Mouse (Mus musculus) limb, embryonic 14.5 days (tissue): Measurements from ENCODE around the gene Cox5a. TPM values are rescaled to one million over a fixed set of nuclear protein-coding genes. Genes with fewer than 3 reads are reported as not detected.

Experiments
- ATAC-seq: fragments of 200-750 bp; cut with Nextera tagmentation; 2 replicates; pipeline ENCODE4 v1.8.0; 2017; ENCODE audit warnings: low read depth, moderate number of reproducible peaks, moderate TSS enrichment; ENCODE audit not compliant: low FRiP score
- DNase-seq: peaks from one replicate; pipeline ENCODE4 v3.0.0-alpha.2; 2015; ENCODE audit warnings: low spot score
- H3K27ac ChIP-seq: fragments of 300-500 bp; sonication (generic); replicated peaks from 2 replicates; pipeline ENCODE4 v1.5.1; 2014; ENCODE audit warnings: low read depth, mild to moderate bottlenecking, low read length, moderate library complexity, mixed read lengths
- H3K27me3 ChIP-seq: fragments of 300-500 bp; sonication (generic); 2 replicates; pipeline ENCODE4 v1.6.1; 2014; ENCODE audit warnings: low read length, mixed read lengths; ENCODE audit not compliant: control insufficient read depth, insufficient read depth
- H3K36me3 ChIP-seq: fragments of 300-500 bp; sonication (generic); 2 replicates; pipeline ENCODE4 v1.6.1; 2014; ENCODE audit warnings: mild to moderate bottlenecking, low read length, moderate library complexity, mixed read lengths; ENCODE audit not compliant: control insufficient read depth, insufficient read depth
- H3K4me1 ChIP-seq: fragments of 300-500 bp; sonication (generic); 2 replicates; pipeline ENCODE4 v1.6.1; 2014; ENCODE audit warnings: antibody characterized with exemption, low read length, mixed read lengths; ENCODE audit not compliant: control insufficient read depth, insufficient read depth
- H3K4me2 ChIP-seq: fragments of 300-500 bp; sonication (generic); replicated peaks from 2 replicates; pipeline ENCODE4 v1.6.1; 2014; ENCODE audit warnings: low read depth, mild to moderate bottlenecking, low read length, moderate library complexity; ENCODE audit not compliant: severe bottlenecking
- H3K4me3 ChIP-seq: fragments of 300-500 bp; sonication (generic); replicated peaks from 2 replicates; pipeline ENCODE4 v1.5.1; 2014; ENCODE audit warnings: low read length
- H3K9ac ChIP-seq: fragments of 300-500 bp; sonication (generic); 2 replicates; pipeline ENCODE4 v1.6.1; 2014; ENCODE audit warnings: mild to moderate bottlenecking, low read depth, low read length, moderate library complexity; ENCODE audit not compliant: severe bottlenecking
- H3K9me3 ChIP-seq: fragments of 300-500 bp; sonication (generic); 2 replicates; pipeline ENCODE4 v1.6.1; 2016; ENCODE audit warnings: low read length; ENCODE audit not compliant: control insufficient read depth
- POLR2A ChIP-seq: fragments of 200-500 bp; IDR thresholded peaks from 2 replicates; pipeline ENCODE4 v1.8.0; 2012; ENCODE audit warnings: inconsistent platforms, mild to moderate bottlenecking, moderate library complexity, borderline replicate concordance; ENCODE audit not compliant: insufficient read depth, insufficient read length; ENCODE audit errors: extremely low read depth
- WGBS: fragments of 180-500 bp; shearing (Covaris S2); extraction: QIAGEN DNeasy Blood & Tissue Kit; methylation state at CpG from one replicate; pipeline ENCODE4 v1.1.7; 2014; 5-methylcytosine and 5-hydroxymethylcytosine counted together
- polyA plus RNA-seq, 2 experiments: library from polyadenylated mRNA; depleted of rRNA in 1 of 2; stranded (reverse) in 1 of 2; unstranded in 1 of 2; fragments of >200 nt; fragmentation: Nextera tagmentation in 1 of 2; extraction: Ambion mirVana in 1 of 2; gene quantifications; 2 replicates each; pipeline versions ENCODE4 v1.2.1 to v1.2.3; 2012 to 2014

Gene Cox5a
- polyA plus RNA-seq, 2 experiments: 168 to 466 TPM

GRCm38 (mm10) chr9:57537728-57538181 is 16.7 kb downstream of the Cox5a start:
- TF ChIP-seq POLR2A: no peak
- Histone ChIP-seq H3K27me3 (no peaks in the 10 kb centered on the region), H3K4me1 (peaks cover 13% of the 10 kb centered on the region), H3K9me3 (no peaks in the 10 kb centered on the region), H3K4me2 (peak overlapping the region; percentile 79), H3K27ac (peak overlapping the region; percentile 62), H3K9ac (peak overlapping the region; percentile 71), H3K36me3 (peaks cover 45% of the 10 kb centered on the region), H3K4me3 (peak overlapping the region; percentile 55)
- ATAC-seq (peak; percentile 48; the same call in 1 of the 2 replicates), DNase-seq (no peak)
- 0% methylated on average over 22 of the region's 24 CpGs for WGBS

GRCm38 (mm10) chr9:57539550-57539949 is 18.5 kb downstream of the Cox5a start:
- no peak overlapping the region for H3K4me2 ChIP-seq
- WGBS: 77% methylated on average over 2 of the region's 2 CpGs
- no peak overlapping the region for H3K4me3 ChIP-seq
- peaks cover 52% of the 10 kb centered on the region for H3K36me3 ChIP-seq
- H3K9ac ChIP-seq: no peak overlapping the region
- no peak for TF ChIP-seq POLR2A
- ATAC-seq (no peak), DNase-seq (no peak)
- no peaks in the 10 kb centered on the region for H3K9me3 ChIP-seq
- no peak overlapping the region for H3K27ac ChIP-seq
- peaks cover 13% of the 10 kb centered on the region for H3K4me1 ChIP-seq
- no peaks in the 10 kb centered on the region for H3K27me3 ChIP-seq

GRCm38 (mm10) chr9:57541312-57541711 is 20.2 kb downstream of the Cox5a start:
- H3K4me3 ChIP-seq: no peak overlapping the region
- no peaks in the 10 kb centered on the region for H3K27me3 ChIP-seq
- peaks cover 13% of the 10 kb centered on the region for H3K4me1 ChIP-seq
- no peaks in the 10 kb centered on the region for H3K9me3 ChIP-seq
- 14% methylated on average over 1 of the region's 1 CpGs for WGBS
- no peak for ATAC-seq
- no peak overlapping the region for H3K4me2 ChIP-seq
- no peak overlapping the region for H3K9ac ChIP-seq
- DNase-seq: peak; percentile 81
- no peak for TF ChIP-seq POLR2A
- peaks cover 63% of the 10 kb centered on the region for H3K36me3 ChIP-seq
- H3K27ac ChIP-seq: no peak overlapping the region

GRCm38 (mm10) chr9:57543951-57544350 is 22.9 kb downstream of the Cox5a start:
- no peak for ATAC-seq

GRCm38 (mm10) chr9:57547287-57547686 is 26.2 kb downstream of the Cox5a start:
- no peak overlapping the region for H3K9ac ChIP-seq
- H3K27me3 ChIP-seq: no peaks in the 10 kb centered on the region
- WGBS: 90% methylated on average over 5 of the region's 5 CpGs
- no peak for DNase-seq
- H3K9me3 ChIP-seq: no peaks in the 10 kb centered on the region
- peaks cover 6% of the 10 kb centered on the region; the same call in 1 of the 2 replicates for H3K4me1 ChIP-seq
- peaks cover 76% of the 10 kb centered on the region for H3K36me3 ChIP-seq
- TF ChIP-seq POLR2A: no peak
- no peak for ATAC-seq
- no peak overlapping the region for H3K4me2 ChIP-seq
- no peak overlapping the region for H3K4me3 ChIP-seq
- no peak overlapping the region for H3K27ac ChIP-seq

More at GRCm38 (mm10) chr9:57543951-57544350, 22.9 kb downstream of the Cox5a start:
- no peak for TF ChIP-seq POLR2A
- H3K9me3 ChIP-seq: no peaks in the 10 kb centered on the region
- no peaks in the 10 kb centered on the region for H3K27me3 ChIP-seq
- 87% methylated on average over 3 of the region's 3 CpGs for WGBS
- H3K4me3 ChIP-seq: no peak overlapping the region
- no peaks in the 10 kb centered on the region; the same call in 1 of the 2 replicates for H3K4me1 ChIP-seq
- no peak overlapping the region for H3K27ac ChIP-seq
- peaks cover 89% of the 10 kb centered on the region for H3K36me3 ChIP-seq
- no peak for DNase-seq
- H3K4me2 ChIP-seq: no peak overlapping the region
- no peak overlapping the region for H3K9ac ChIP-seq
